Mouse (Mus musculus): ENCODE measurements around the gene Unc5c.

The Unc5c gene

DNA sequence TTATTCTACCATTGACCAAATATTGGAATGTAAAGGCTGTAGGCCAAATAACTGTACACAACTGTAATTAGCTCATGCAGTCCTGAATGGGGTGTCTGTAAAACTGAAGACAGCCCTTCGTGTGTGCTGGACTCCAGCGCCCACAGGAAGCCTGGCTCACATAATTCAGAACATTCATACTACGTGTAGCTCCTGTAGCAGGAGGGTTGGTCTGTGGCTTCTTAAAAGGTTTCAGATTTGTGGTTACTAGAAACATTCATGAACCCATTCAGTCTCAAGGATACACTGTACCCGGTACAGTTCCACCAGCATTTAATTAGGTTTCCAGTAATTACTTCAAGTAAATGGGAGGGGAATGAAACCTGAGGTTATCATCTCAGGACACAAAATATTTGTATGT lies 246.6 kb downstream of the Unc5c start:
- DNase-seq (ENCODE audit: low spot score in 2 of 2) = no peak

- no peak for DNase-seq (ENCODE audit: low spot score in 2 of 2)
These were observed 251.4 kb downstream of the Unc5c start for GRCm38 (mm10) chr3:141716371-141716770.

DNA sequence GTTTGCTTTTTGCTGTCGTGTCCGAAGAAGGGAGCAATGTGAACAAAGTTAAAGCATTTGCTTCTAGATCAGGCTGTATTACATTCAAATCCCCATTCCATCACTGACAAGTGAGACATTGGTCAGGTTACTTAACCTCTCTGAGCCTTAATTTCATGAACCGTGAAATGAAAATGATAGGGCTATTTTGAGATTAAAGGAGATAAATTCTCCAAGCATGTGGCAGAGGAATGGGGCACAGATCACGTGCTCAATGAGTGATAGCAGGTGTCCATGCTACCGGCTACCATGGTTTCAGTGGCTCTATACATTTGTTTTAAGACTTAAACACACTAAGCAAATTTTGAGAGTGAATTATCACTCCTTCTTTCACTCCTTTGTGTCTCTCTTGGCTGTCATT lies 254.0 kb downstream of the Unc5c start:
- no peak for DNase-seq (ENCODE audit: low spot score in 2 of 2)

DNA sequence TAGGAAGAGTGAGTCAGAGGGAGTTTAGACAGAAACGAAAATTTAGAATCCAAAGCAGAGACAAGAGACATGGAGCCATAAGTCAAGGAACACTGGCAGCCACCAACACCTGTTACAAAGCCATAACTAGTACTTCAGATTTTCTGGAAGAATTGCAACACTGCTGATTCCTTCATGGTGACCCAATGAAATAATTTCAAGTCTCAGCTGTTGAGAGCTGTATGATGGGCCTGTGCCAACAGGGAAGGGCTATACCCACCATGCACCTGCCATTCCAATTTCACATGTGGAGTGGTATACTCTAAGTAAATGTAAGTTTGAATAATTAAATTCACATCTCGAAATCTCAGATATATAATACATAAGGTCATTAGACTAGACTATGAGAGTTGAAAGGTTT lies 259.5 kb downstream of the Unc5c start:
- no peak for DNase-seq (ENCODE audit: low spot score in 2 of 2)

DNA sequence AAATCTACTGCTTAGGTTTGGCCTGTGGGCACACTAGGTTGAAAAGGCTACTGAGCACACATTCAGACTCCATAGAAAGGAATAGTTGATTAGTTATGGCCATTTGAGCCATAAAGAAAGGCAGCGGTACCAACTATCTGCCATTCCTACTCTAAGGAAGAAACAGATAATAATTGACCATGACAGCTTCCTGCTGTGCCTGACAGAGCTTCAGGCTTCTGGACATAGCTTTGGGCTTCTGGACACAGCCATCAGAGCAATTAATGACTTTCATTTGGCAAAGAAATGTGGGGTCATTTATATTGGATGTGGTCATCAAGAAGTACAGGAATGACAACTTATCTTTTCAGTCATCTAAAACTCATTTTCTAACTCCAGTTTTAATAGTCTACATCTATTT lies 260.4 kb downstream of the Unc5c start:
- no peak for DNase-seq (ENCODE audit: low spot score in 2 of 2)

- no peak for DNase-seq (ENCODE audit: low spot score in 2 of 2)
These were observed 268.8 kb downstream of the Unc5c start for GRCm38 (mm10) chr3:141733844-141734243.

DNA sequence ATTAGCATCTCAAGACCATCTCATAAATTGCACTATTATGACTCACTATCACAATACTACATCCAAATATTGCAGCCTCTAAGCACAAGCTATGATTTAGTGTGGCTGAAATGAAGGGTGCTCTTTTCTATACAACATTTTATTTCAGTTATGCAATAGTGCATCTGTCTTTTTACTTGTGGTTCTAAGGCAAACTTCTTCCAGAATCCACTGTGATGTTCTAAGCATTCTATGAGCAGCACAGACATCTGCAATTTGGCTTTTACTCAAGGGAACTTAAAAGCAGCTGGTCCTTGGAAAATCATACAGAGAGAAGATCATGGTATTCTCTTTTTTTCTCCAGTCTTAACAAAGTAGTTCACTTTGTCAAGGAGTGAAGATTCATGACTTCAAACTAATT lies 270.3 kb downstream of the Unc5c start:
- no peak for DNase-seq (ENCODE audit: low spot score in 2 of 2)

GRCm38 (mm10) chr3:141745322-141745721 lies 280.3 kb downstream of the Unc5c start:
- DNase-seq (ENCODE audit: low spot score in 2 of 2) = no peak

DNA sequence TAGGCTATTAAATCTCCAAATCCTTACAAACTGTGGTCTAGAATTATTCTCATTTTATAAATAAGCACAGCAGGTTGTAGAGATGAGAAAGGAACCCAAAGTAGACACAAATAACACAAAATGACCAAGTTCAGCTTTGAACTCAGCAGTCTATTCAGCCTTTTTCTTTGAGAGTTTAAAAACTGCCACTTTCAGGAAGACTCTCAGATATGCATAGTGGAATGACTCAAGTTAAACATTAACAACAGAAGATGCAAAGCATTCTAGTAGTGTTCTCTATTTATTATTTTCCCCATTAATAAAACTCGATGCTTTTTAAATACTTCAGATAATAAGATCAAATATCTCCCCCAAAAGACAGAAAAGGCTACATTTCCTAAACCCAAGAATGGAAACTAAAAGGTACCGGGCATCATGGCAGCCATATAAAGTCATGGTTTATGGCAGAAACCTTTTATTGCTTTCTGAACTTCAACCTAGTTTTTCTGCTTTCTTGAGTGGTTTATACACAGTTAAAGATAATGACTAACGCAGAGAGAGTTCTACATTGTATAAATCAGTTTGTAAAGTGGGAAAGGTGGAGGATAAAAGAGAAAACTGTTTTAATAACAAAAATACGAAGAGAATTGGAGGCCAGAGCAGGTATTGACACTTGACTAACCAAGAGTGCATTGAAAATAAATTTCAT lies 283.8 kb downstream of the Unc5c start:
- DNase-seq (ENCODE audit: low spot score in 2 of 2) = no peak

DNA sequence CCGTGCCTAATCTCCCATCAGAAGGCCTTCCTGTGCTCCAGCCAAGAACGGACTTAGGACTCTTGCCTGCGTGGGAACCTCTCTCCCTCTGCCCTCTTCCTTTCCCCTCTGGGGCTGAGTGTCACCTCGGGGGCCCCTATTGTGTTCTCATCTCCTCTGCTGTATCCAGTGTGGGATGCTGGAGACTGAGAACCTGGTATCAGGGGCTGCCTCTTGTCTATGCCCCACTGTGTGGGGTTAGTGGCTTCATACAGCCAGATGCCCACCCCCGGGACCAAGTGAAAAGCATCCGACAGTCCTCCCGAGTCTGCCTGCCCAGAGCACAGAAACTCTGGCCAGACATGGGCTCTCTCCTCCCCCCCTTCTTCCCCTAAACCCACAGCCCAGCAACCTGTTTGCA lies 287.2 kb downstream of the Unc5c start:
- DNase-seq (ENCODE audit: low spot score in 2 of 2) = no peak

DNA sequence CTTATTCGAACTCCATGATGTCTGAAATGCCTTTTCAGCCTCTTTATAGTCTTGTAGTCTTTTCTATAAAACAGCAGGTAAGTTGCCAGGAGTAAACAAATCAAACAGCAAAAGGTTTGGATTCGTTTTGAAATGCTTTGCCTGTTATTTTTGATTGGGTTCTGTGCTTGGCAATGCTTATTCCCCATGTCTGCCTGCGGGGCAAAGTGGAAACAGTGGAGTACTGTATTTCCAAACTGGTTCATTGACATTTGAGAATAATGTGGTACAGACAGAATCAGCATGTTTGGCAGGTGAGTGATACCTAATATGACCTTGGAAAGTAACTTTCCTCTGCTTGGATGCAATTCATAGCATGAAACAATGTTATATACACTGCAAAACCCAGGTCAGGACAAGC lies 292.2 kb downstream of the Unc5c start:
- DNase-seq (ENCODE audit: low spot score in 2 of 2) = no peak

- no peak for DNase-seq (ENCODE audit: low spot score in 2 of 2)
These were observed 313.4 kb downstream of the Unc5c start for GRCm38 (mm10) chr3:141778411-141778919.

DNA sequence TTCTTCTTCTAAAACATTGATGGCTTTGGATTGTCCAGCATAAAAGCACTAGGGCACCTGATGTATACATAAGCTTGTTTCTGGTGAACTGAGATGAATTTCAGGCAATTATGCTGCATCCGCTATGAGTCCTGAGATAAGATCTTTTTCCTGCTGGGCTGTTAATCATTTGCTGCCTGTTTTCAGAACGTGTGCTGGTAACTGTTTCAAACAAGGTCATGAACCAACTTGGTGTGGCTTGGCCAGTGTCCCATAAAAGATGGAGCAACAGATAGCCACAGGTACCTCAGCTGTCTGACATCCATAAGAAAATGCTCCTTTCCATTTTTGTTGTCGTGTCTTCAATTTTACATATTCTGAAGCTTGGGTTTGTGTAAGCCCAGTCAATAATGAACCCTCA lies 314.2 kb downstream of the Unc5c start:
- no peak for DNase-seq (ENCODE audit: low spot score in 2 of 2)

- no peak for DNase-seq (ENCODE audit: low spot score in 2 of 2)
These were observed 317.5 kb downstream of the Unc5c start for GRCm38 (mm10) chr3:141782553-141782952.

DNA sequence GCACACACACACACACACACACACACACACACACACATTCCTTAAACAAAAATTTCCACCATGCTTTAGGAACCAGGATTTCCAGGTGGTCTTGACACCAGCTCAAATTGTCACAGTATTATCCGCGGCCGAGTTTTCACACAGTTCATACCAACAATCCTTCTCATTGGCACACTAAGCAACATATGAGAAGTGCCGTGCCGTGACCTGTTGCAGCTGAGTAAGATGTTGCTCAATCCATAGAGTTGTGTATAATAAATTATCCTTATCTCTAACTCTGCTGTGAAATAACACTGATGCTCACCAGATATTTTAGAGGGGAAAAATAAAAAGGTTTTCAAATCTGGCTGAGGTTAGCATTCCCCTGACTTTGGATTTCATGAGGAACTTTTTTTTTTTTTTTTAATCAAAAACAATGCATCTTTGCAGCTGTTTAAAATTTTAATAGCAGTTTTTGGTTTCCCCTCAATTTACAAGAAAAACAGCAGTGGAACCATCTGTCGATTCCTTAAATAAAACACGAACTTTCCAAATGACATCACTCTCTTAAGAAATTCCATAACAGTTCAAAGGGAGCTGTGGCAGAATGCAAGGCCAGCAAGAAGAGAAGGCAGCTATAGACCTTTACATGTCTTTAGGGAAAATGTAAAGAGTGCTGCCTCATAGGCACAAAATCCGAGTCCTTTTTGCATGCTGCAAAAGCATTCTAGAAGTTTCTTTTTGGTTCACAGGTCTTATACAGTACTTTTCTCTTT lies 326.2 kb downstream of the Unc5c start:
- no peak for DNase-seq (ENCODE audit: low spot score in 2 of 2)

DNA sequence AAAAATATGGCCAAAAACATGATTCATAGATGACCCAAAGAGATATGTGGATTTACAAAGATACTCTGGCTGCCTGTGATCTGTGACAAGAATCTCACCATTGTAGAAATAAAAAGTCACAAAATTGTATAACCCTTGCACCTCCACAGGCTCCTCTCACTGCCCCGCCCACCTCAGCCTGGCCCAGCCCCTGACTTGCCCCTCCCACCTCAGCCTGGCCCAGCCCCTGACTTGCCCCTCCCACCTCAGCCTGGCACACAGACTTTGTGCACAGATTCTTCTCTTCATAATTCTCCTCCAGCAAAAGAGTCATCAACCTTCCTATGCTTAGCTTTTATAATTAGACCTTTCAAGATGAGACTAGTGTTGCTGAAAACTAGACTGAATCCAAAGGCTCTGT lies 327.1 kb downstream of the Unc5c start:
- DNase-seq (ENCODE audit: low spot score in 2 of 2) = no peak

DNA sequence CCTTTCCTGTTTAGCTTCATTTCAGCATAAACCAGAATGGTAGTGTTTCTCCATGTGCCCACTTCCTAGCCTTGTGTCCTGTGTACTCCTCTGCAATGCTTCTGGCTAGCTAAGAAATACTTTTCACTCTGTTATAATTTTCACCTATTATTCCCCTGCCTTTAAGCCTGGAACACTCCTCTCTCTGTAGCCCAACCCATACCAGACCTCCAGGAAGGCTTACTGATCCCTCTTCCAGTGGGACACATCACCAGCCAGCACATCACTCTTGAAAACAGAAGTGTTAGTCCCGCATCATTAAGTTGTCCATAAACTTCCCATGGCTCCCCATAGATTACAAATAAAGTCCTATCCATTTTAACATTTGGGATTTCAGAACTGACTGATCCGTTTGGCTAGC lies 328.7 kb downstream of the Unc5c start:
- no peak for DNase-seq (ENCODE audit: low spot score in 2 of 2)

GRCm38 (mm10) chr3:141794371-141794770 lies 329.4 kb downstream of the Unc5c start:
- no peak for DNase-seq (ENCODE audit: low spot score in 2 of 2)

GRCm38 (mm10) chr3:141797372-141797771 lies 332.4 kb downstream of the Unc5c start:
- DNase-seq (ENCODE audit: low spot score in 2 of 2) = no peak

- DNase-seq (ENCODE audit: low spot score in 2 of 2) = no peak
These were observed 332.8 kb downstream of the Unc5c start for GRCm38 (mm10) chr3:141797789-141798188.

- no peak for DNase-seq (ENCODE audit: low spot score in 2 of 2)
These were observed 339.1 kb downstream of the Unc5c start for GRCm38 (mm10) chr3:141804133-141804532.

DNA sequence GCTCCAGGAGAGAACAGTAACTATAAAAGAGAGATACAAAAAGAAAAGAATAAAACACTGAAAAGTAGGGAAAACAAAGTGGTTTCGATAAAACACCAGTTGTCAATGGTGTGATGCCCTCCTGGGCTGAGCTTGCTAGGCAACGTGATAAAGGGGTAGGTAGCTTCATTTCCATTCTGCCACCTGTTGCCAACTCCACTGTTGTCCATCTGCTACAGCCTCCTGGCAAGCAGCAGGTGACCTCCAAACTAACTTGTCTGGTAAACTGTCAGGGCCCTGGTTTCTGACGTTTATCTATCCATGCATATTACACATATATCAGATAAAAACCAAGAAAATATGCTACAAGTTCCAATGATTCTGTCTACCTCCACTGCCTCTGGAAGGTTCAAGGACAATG lies 344.6 kb downstream of the Unc5c start:
- no peak for DNase-seq (ENCODE audit: low spot score in 2 of 2)

DNA sequence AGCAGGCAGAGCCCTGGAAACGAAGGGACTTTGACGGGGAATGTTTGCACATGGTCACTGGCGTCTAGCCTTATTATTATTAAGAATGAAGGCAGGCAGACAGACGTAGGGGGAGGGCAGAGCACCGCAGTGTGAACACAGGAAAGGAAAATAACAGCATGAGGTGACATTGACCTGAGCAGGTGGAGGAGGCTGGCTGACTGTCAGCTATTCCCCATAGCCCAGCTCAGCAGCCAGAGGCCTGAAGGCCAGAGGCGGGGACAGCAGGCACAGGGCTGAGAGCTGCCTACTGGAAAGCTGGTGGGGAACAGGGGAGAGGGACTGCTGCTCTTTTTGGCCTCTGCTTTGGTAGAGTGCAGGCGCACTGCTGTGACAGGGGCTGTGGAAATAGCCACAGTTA lies 345.9 kb downstream of the Unc5c start:
- no peak for DNase-seq (ENCODE audit: low spot score in 2 of 2)
